Mouse (Mus musculus) ovary, adult 18-20 months (tissue): ENCODE measurements at regions not wholly inside any gene's neighbourhood (a gene's known extent, or its start where the extent isn't known, plus 50 kb on each side); places are given as distances from the start of the nearest gene placed in this dataset.
"Not testable (repeated sequence)": the region's sequence is repeated elsewhere in the genome, so short reads cannot be mapped to it uniquely, and the experiment has no call there.

Experiments used
- DNase-seq: peaks from one replicate; pipeline ENCODE4 v3.0.0; 2022; ENCODE audit warnings: low spot score, mixed read lengths

DNA sequence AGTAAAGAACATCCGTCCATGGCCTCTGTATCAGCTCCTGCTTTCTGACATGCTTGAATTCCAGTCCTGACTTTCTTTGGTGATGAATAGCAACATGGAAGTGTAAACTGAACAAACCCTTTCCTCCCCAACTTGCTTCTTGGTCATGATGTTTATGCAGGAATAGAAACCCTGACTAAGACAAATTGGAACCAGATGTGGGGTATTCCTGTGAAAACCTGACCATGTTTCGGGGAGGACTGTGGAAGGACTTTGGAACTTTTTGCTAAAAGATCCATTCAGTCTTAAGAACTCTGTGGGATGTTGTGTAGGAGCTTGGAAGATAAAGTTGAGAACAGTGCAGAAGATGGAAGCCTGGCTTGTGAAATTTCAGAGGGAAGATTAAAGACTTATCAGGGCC is 410.0 kb downstream of the Kif2b start:
- not testable (repeated sequence) for DNase-seq

DNA sequence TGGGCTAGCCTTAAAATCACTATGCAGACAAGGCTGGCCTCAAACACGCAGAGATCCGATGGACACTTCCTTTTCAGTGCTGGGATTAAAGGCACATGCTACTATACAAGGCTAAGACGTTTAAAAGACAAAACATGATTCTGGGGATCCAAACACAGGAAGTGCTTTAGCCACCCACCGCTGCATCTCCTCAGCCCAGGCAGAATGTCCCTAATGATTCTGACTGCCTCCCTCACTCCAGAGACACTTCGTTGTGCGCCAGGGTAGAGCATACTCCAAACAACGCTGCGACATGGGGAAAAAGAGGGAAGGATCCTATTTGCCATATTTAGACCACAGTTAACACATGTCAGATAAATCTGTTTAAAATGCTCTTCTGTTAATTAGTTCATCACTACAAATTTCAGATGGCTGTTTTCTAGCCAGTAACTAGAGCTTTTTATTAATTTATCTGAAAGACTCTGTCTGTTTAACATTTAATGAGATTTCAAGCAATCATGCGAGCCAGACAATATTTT is 443.5 kb downstream of the Kif2b start:
- DNase-seq, result no peak

GRCm38 (mm10) chr11:91132771-91133380 is 444.5 kb downstream of the Kif2b start:
- DNase-seq, result no peak

GRCm38 (mm10) chr11:91131960-91132359 is 443.8 kb upstream of the Tom1l1 start:
- no peak for DNase-seq

- DNase-seq, result no peak
These were observed 410.0 kb upstream of the Tom1l1 start for GRCm38 (mm10) chr11:91098186-91098585.

DNA sequence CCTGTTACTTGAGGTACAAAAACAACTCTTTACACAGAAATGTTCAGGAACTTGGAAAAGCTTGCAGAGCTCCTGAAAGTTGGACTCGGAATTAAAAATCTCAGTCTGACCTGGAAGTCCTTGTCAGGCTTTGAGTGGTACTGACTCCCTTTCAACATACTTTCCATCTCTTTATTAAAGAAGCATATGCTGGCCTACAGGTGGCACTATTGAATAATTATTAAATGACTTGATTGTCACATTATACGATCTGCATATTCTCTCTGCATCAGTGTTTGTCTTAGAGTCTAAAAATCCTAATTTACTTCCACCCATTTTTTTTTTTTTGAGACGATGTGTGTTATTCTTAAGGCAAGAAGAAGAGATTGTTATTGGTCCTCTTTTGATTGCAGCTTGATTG is 409.4 kb upstream of the Tom1l1 start:
- DNase-seq, result no peak

- DNase-seq, result no peak
These were observed 408.0 kb upstream of the Tom1l1 start for GRCm38 (mm10) chr11:91096000-91096652.

DNA sequence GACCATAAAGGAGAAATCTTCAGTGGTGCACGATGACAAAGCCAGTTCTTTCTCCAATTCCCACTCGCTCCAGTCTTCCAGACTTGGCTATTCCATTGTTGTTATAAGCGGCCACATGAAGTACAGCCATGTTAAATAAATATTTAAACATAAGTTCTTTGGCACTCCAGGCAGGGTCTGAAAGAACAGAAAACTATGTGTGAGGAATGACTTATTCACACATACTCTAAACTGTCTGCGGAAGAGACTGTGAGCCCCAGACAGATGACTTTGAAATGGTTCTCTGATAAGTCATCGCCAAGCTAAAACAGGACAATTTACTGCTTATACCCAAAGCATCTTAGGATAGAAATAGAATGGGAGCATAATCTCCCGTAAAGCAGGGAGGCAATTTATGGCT is 377.2 kb upstream of the Tom1l1 start:
- no peak for DNase-seq

DNA sequence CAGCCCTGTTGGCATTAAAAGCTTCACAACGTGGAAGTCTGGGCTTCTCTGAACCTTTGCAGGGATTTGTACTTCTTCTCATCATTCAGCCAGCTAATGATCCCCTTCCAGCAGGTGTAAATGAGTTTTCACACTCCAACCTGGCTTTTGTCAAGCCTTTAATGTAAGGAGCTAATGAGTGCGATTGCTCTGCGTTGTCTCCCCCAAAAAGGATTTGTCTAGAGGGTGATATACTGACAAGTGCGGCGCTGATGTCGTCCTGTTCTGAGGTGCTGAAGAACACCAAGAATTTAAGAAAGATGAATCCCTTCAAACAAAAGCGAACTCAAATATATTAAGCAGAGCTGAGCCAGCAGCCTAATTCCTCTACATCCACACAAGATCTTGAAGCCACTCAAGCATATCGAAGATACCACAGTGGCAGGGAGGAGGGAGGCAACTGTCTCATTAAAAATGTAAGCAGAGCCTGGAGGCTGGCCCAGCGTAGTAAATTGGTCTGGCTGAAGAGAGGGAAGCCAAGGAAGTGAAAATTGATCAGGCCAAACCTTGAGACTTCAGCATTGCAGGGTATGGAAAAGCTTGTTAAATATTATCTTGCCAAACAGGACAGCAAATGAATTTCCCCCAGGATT is 368.9 kb upstream of the Tom1l1 start:
- DNase-seq, result no peak

GRCm38 (mm10) chr11:91053321-91053720 is 365.2 kb upstream of the Tom1l1 start:
- DNase-seq, result no peak

DNA sequence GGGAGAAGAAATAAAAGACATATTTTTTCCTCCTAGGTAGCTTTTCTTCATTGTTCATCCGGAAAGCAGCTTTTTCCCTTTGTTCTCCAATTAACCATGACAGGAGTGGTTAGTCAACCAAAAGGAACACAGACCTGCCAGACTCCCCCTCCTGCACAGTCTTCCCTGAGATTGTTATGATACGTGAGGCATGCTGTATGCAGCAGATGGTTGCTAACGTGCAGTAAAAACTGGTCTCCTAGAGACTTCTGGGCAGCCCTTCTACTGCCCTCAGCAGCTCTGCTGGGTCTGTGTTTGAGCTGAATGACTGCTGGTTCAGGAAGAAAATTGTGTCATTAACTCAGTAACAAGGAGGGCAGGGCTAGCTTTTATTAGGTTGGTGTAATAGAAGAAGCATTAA is 363.5 kb upstream of the Tom1l1 start:
- DNase-seq, result no peak

DNA sequence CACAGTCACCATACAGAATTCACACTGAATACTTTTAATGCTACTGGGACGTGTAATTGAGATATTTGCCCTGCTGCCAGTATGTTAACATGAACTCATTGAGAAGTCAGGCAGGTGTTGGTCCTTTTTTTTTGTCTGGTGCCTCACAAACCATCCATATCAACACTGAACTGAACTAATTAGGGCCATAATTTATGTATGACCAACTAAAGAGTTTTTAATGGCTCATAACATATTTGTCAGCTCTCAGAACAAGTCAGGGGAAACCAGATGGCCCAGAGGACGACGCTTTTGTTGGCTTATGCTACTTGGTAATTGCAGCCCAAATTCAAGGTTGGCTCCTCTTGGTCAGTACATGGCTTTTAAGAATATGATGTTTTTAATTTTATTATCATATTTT is 353.3 kb upstream of the Tom1l1 start:
- DNase-seq, result no peak
